Mouse (Mus musculus): ENCODE data around the gene Ktn1.

DNA sequence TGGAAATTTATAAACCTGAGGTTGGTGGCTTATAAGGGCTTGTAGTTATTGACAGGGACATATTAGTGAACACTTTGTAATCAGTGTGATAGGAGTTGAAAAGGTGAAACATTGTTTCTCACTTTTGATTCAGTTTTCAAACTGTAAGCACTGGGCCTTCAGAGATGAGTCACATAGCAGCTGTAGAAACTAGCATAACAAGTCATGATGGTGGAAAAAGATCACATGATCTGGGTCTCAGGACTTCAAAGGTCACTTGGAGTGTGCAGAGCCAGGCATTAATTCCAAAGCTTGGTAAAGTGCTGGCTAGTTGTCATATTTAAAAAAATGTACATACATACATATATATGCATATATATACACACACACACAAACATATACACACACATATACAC, 16.2 kb downstream of the Ktn1 start:
- TF ChIP-seq CTCF (conservative IDR thresholded peaks at IDR 0.05; ENCODE audit: insufficient read depth, insufficient read length, low read depth, low read length) (no peak), POLR2A (IDR thresholded peaks at IDR 0.05; ENCODE audit: low read depth, low read length) (no peak)

Data from kidney, adult 2 months (tissue).